Mouse (Mus musculus): ENCODE measurements at regions not wholly inside any gene's neighbourhood (a gene's known extent, or its start where the extent isn't known, plus 50 kb on each side); places are given as distances from the start of the nearest gene placed in this dataset.

- no peak for TF ChIP-seq CTCF (conservative IDR thresholded peaks at IDR 0.05; ENCODE audit: insufficient read depth, insufficient read length, low read depth, low read length)
- TF ChIP-seq POLR2A (IDR thresholded peaks at IDR 0.05; ENCODE audit: low read depth, low read length): no peak
Observed at GRCm38 (mm10) chr16:92998689-92999088, 172.7 kb upstream of the Runx1 start.

Measured in kidney, adult 2 months (tissue).